Mouse (Mus musculus): Measurements from ENCODE around the gene Bmi1.

The Bmi1 gene

GRCm38 (mm10) chr2:18722208-18722830 is 45.5 kb downstream of the Bmi1 start:
- in situ Hi-C loops (cut with MboI; ENCODE audit: low sequenced_read_pairs): no loop called here

DNA sequence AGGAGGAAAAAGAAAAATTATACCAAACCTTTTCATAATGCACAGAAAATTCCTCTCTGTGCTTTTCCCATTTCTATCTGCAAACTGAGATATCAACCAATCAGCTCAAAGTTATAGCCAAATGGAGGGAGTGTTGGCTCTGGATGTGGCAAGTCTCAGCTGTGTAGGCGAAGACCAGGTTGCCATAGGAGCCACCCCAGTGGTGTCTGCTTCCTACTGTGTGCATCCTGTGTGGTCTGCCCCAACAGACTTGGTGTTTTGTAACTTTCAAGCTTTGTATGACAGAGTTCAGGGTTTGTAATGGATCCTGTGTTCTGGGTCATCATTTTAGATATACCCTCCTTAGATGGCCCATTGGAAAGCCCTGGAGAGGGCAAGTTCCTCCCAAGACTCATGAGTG is 47.6 kb downstream of the Bmi1 start:
- in situ Hi-C loops (cut with MboI; ENCODE audit: low sequenced_read_pairs): no loop called here

- in situ Hi-C loops (cut with MboI; ENCODE audit: low sequenced_read_pairs): no loop called here
Observed at GRCm38 (mm10) chr2:18725880-18726279, 49.1 kb downstream of the Bmi1 start.

DNA sequence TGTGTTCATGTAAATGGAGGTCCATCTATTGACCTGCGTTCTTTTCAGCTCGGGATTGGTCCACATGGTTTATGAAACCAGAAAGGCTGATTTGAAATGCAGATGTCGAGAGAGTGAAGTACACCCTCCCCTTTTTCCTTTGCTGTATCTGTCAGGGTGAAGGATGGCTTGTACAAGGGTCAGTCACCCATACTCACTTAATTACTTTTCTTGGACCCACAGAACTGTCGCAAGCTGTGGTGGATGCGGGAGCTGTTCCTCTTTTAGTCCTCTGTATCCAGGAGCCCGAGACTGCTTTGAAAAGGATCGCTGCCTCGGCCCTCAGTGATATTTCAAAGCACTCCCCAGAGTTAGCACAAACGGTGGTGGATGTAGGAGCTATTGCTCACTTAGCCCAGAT is 54.9 kb downstream of the Bmi1 start:
- in situ Hi-C loops (cut with MboI; ENCODE audit: low sequenced_read_pairs): no loop called here

GRCm38 (mm10) chr2:18734394-18735127 is 57.7 kb downstream of the Bmi1 start:
- in situ Hi-C loops (cut with MboI; ENCODE audit: low sequenced_read_pairs): no loop called here

Data from CH12F3 (cell line).